Mouse (Mus musculus) heart, postnatal 0 days (tissue): ENCODE results near the gene Itga3. TPM values are rescaled to one million over a fixed set of nuclear protein-coding genes. Genes with fewer than 3 reads are reported as not detected.

ENCODE experiments used
- ATAC-seq: fragments of 200-750 bp; cut with Nextera tagmentation; 2 replicates; pipeline ENCODE4 v1.8.0; 2017; ENCODE audit warnings: low read depth, moderate number of reproducible peaks, moderate library complexity; ENCODE audit not compliant: insufficient read depth
- DNase-seq: peaks from one replicate; pipeline ENCODE4 v3.0.0-alpha.2; 2016; ENCODE audit warnings: low spot score
- H3K27ac ChIP-seq: fragments of 300-500 bp; sonication (generic); 2 replicates; pipeline ENCODE4 v1.5.1; 2014; ENCODE audit warnings: low read depth, mild to moderate bottlenecking
- H3K27me3 ChIP-seq: fragments of 300-500 bp; sonication (generic); 2 replicates; pipeline ENCODE4 v1.6.1; 2014; ENCODE audit warnings: low read length, mixed read lengths; ENCODE audit not compliant: control insufficient read depth, insufficient read depth
- H3K36me3 ChIP-seq: fragments of 300-500 bp; sonication (generic); replicated peaks from 2 replicates; pipeline ENCODE4 v1.6.1; 2014; ENCODE audit warnings: low read length, mixed read lengths; ENCODE audit not compliant: control insufficient read depth, insufficient read depth
- H3K4me1 ChIP-seq: fragments of 300-500 bp; sonication (generic); 2 replicates; pipeline ENCODE4 v1.6.1; 2014; ENCODE audit warnings: antibody characterized with exemption; ENCODE audit not compliant: control insufficient read depth, insufficient read depth
- H3K4me2 ChIP-seq: fragments of 300-500 bp; sonication (generic); 2 replicates; pipeline ENCODE4 v1.6.1; 2014; ENCODE audit warnings: low read depth, mild to moderate bottlenecking, low read length, moderate library complexity
- H3K4me3 ChIP-seq: fragments of 300-500 bp; sonication (generic); 2 replicates; pipeline ENCODE4 v1.5.1; 2014; ENCODE audit warnings: low read depth, low read length
- H3K9ac ChIP-seq: fragments of 300-500 bp; sonication (generic); replicated peaks from 2 replicates; pipeline ENCODE4 v1.6.1; 2014; ENCODE audit warnings: low read depth, low read length, mixed read lengths
- H3K9me3 ChIP-seq: fragments of 300-500 bp; sonication (generic); replicated peaks from 2 replicates; pipeline ENCODE4 v1.6.1; 2016; ENCODE audit warnings: low read length; ENCODE audit not compliant: control insufficient read depth
- CTCF ChIP-seq: IDR thresholded peaks from 2 replicates; pipeline ENCODE4 v1.5.1; 2016; ENCODE audit warnings: antibody characterized with exemption, control low read depth, low read depth
- EP300 ChIP-seq: IDR thresholded peaks from 2 replicates; pipeline ENCODE4 v1.6.1; 2016; ENCODE audit warnings: antibody characterized with exemption, low read depth
- WGBS: fragments of 180-500 bp; shearing (Covaris S2); extraction: QIAGEN DNeasy Blood & Tissue Kit; methylation state at CpG from one replicate; pipeline ENCODE4 v1.1.7; 2014; 5-methylcytosine and 5-hydroxymethylcytosine counted together
- polyA plus RNA-seq: library from polyadenylated mRNA; unstranded; fragments of >200 nt; fragmentation: Nextera tagmentation; extraction: Ambion mirVana; gene quantifications from 2 replicates; pipeline ENCODE4 v1.2.1, GENCODE M21; 2015
- total RNA-seq: library from RNA; depleted of rRNA; stranded (reverse); fragments of >200 nt; gene quantifications from 2 replicates; pipeline ENCODE4 v1.2.3, GENCODE M21; 2014; ENCODE audit warnings: low replicate concordance

The Itga3 gene
- total and polyA plus RNA-seq, 2 experiments from 2014 or later, result 6.6 to 47.8 TPM

GRCm38 (mm10) chr11:95079256-95079875 lies 2.8 kb upstream of the Itga3 start:
- Histone ChIP-seq H3K27ac (peak overlapping the region; percentile 61), H3K9ac (no peak overlapping the region), H3K4me3 (no peak overlapping the region), H3K4me1 (peaks cover 42% of the 10 kb centered on the region), H3K9me3 (no peaks in the 10 kb centered on the region), H3K27me3 (no peaks in the 10 kb centered on the region), H3K36me3 (no peaks in the 10 kb centered on the region), H3K4me2 (0 out of 2 replicates have a peak overlapping the region, but pooled peaks have one; percentile 7)
- DNase-seq (no peak), ATAC-seq (no peak)
- TF ChIP-seq EP300, result no peak
- TF ChIP-seq CTCF, result no peak
- 10% methylated on average over 6 of the region's 6 CpGs for WGBS

GRCm38 (mm10) chr11:95077956-95078355 lies 1.4 kb upstream of the Itga3 start:
- Histone ChIP-seq H3K9me3 (no peaks in the 10 kb centered on the region), H3K4me1 (peaks cover 51% of the 10 kb centered on the region), H3K27ac (no peak overlapping the region), H3K9ac (no peak overlapping the region), H3K4me2 (0 out of 2 replicates have a peak overlapping the region, but pooled peaks have one; percentile 10), H3K36me3 (no peaks in the 10 kb centered on the region), H3K4me3 (no peak overlapping the region), H3K27me3 (no peaks in the 10 kb centered on the region)
- 80% methylated on average over 7 of the region's 7 CpGs for WGBS
- no peak for TF ChIP-seq CTCF
- no peak for TF ChIP-seq EP300
- ATAC-seq, result no peak
- no peak for DNase-seq

- Histone ChIP-seq H3K36me3 (no peaks in the 10 kb centered on the region), H3K4me2 (peak overlapping the region; percentile 74), H3K4me1 (peaks cover 68% of the 10 kb centered on the region), H3K27ac (peak overlapping the region; percentile 67), H3K9ac (peak overlapping the region; percentile 59), H3K9me3 (no peaks in the 10 kb centered on the region), H3K27me3 (no peaks in the 10 kb centered on the region), H3K4me3 (peak overlapping the region; percentile 63)
- peak; percentile 61 for ATAC-seq
- under 1% methylated on average over 42 of the region's 42 CpGs for WGBS
- DNase-seq, result no peak
- TF ChIP-seq EP300 (no peak), CTCF (peak; percentile 33)
These were observed 513 bp downstream of the Itga3 start for GRCm38 (mm10) chr11:95076041-95076535.

GRCm38 (mm10) chr11:95075197-95076040 lies 1.2 kb downstream of the Itga3 start:
- peaks cover 75% of the 10 kb centered on the region for H3K4me1 ChIP-seq
- H3K4me2 ChIP-seq, result peak overlapping the region; percentile 74
- ATAC-seq (no peak), DNase-seq (no peak)
- H3K27ac ChIP-seq, result peak overlapping the region; percentile 67
- H3K27me3 ChIP-seq, result no peaks in the 10 kb centered on the region
- H3K9ac ChIP-seq, result peak overlapping the region; percentile 59
- no peaks in the 10 kb centered on the region for H3K9me3 ChIP-seq
- WGBS, result 4% methylated on average over 19 of the region's 19 CpGs
- no peaks in the 10 kb centered on the region for H3K36me3 ChIP-seq
- peak overlapping the region; percentile 63 for H3K4me3 ChIP-seq
- no peak for TF ChIP-seq EP300
- no peak for TF ChIP-seq CTCF

- no peaks in the 10 kb centered on the region for H3K27me3 ChIP-seq
- H3K4me3 ChIP-seq, result no peak overlapping the region
- H3K36me3 ChIP-seq, result no peaks in the 10 kb centered on the region
- H3K4me2 ChIP-seq, result peak overlapping the region; percentile 74
- peaks cover 78% of the 10 kb centered on the region for H3K4me1 ChIP-seq
- no peak overlapping the region for H3K27ac ChIP-seq
- H3K9ac ChIP-seq, result no peak overlapping the region
- no peaks in the 10 kb centered on the region for H3K9me3 ChIP-seq
- no peak for TF ChIP-seq CTCF
- DNase-seq (no peak), ATAC-seq (no peak)
- 67% methylated on average over 4 of the region's 4 CpGs for WGBS
These were observed 1.9 kb downstream of the Itga3 start for GRCm38 (mm10) chr11:95074694-95075093.
